Mouse (Mus musculus): ENCODE measurements around the gene Plin2. TPM values are rescaled to one million over a fixed set of nuclear protein-coding genes. Genes with fewer than 3 reads are reported as not detected.

Gene Plin2
- polyA plus RNA-seq, 1 experiment from 2014 or later: 66.2 TPM

DNA sequence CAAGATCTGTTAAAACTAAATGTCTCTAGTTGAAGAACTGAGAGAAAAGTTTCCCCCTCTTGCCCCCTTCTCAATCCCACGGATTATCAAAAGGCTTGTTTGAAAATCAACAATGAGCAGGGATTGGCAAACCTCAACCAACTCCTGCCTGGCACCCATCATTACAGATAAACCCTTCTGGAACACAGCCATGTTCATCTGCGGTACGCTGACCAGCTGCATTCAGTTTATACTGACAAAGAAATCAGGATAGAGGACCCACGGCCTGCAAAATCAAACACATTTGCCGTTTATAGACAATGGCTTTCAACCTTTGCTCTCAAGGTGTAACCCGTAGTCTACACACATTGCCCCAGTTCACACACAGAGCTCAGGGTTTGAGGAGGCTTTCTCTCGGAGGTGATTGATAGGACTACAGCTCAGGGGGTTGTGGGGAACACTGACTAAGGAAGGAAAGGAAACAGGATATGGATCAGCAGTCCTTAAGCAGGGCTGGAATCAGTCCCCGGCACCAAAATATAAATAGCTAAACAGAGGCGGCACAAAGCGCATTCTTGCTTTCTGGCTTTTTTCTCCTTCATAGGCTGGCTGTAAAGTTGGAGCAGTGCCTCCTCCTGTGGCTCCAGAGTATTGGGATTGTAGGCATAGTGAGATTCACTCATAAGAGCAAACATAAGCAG is 19.3 kb upstream of the Plin2 start:
- no peak overlapping the region for H3K9ac ChIP-seq (ENCODE audit: low read depth, low read length)
- no peaks in the 10 kb centered on the region for H3K27me3 ChIP-seq (replicated peaks; ENCODE audit: control insufficient read depth, insufficient read depth, low read length)
- 75% methylated on average over 10 of the region's 10 CpGs for WGBS
- H3K36me3 ChIP-seq (ENCODE audit: control insufficient read depth, insufficient read depth, low read length): no peaks in the 10 kb centered on the region
- H3K4me2 ChIP-seq (ENCODE audit: low read depth, low read length): no peak overlapping the region
- no peak for DNase-seq (ENCODE audit: low spot score)
- no peak overlapping the region for H3K27ac ChIP-seq (replicated peaks; ENCODE audit: low read depth, low read length)
- no peaks in the 10 kb centered on the region for H3K4me1 ChIP-seq (ENCODE audit: control insufficient read depth, insufficient read depth, low read length)
- no peaks in the 10 kb centered on the region for H3K9me3 ChIP-seq (ENCODE audit: control insufficient read depth, low read length)
- ATAC-seq (ENCODE audit: low read depth): no peak
- H3K4me3 ChIP-seq (ENCODE audit: low read depth, low read length): no peak overlapping the region

DNA sequence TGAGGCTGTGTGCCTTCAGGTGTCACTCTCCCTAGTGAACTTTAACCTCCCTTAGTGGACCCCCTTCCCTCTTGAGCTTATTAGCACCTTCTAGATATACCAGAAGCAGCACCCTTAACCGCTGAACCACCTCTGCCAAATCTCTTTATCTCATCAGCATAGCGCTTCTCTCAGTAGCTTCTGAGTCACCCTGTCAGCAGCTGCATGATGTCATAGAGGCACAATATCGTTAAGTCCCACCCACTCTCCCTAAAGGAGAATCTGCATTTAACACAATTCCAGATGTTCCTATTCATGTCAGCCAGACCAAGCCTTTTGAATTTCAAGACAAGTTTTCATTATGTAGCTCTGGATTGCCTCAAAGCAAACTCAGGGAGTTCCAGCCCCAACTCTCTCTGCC is 16.7 kb upstream of the Plin2 start:
- no peak overlapping the region for H3K4me2 ChIP-seq (ENCODE audit: low read depth, low read length)
- no peaks in the 10 kb centered on the region for H3K4me1 ChIP-seq (ENCODE audit: control insufficient read depth, insufficient read depth, low read length)
- ATAC-seq (ENCODE audit: low read depth): peak; percentile 53; the same call in 1 of the 2 replicates
- H3K9me3 ChIP-seq (ENCODE audit: control insufficient read depth, low read length): no peaks in the 10 kb centered on the region
- WGBS: 50% methylated on average over 3 of the region's 3 CpGs
- H3K27ac ChIP-seq (replicated peaks; ENCODE audit: low read depth, low read length): no peak overlapping the region
- no peaks in the 10 kb centered on the region for H3K27me3 ChIP-seq (replicated peaks; ENCODE audit: control insufficient read depth, insufficient read depth, low read length)
- H3K36me3 ChIP-seq (ENCODE audit: control insufficient read depth, insufficient read depth, low read length): no peaks in the 10 kb centered on the region
- H3K4me3 ChIP-seq (ENCODE audit: low read depth, low read length): no peak overlapping the region
- DNase-seq (ENCODE audit: low spot score): peak; percentile 73
- no peak overlapping the region for H3K9ac ChIP-seq (ENCODE audit: low read depth, low read length)

DNA sequence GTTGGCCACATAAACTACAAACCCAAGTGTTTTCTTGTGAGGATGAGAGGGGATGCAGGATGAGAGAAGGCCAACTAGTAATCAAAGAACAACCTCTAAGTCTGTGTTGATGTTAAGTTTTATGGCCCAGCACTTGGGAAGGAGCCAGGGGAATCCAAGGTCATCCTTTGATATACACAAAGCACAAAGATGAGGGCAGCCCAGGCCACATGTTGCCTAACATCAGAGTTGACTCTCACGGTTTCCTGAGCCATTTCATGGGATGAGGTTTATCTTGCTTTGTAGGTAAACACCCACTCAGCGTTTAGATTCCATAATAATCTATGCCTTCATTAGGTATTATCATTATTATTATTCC is 16.1 kb upstream of the Plin2 start:
- Histone ChIP-seq H3K4me3 (ENCODE audit: low read depth, low read length) (no peak overlapping the region), H3K27ac (replicated peaks; ENCODE audit: low read depth, low read length) (no peak overlapping the region), H3K9ac (ENCODE audit: low read depth, low read length) (no peak overlapping the region), H3K4me2 (ENCODE audit: low read depth, low read length) (no peak overlapping the region), H3K36me3 (ENCODE audit: control insufficient read depth, insufficient read depth, low read length) (no peaks in the 10 kb centered on the region), H3K4me1 (ENCODE audit: control insufficient read depth, insufficient read depth, low read length) (no peaks in the 10 kb centered on the region), H3K9me3 (ENCODE audit: control insufficient read depth, low read length) (no peaks in the 10 kb centered on the region), H3K27me3 (replicated peaks; ENCODE audit: control insufficient read depth, insufficient read depth, low read length) (no peaks in the 10 kb centered on the region)
- WGBS: 72% methylated on average over 2 of the region's 2 CpGs
- DNase-seq (ENCODE audit: low spot score): no peak
- ATAC-seq (ENCODE audit: low read depth): no peak

DNA sequence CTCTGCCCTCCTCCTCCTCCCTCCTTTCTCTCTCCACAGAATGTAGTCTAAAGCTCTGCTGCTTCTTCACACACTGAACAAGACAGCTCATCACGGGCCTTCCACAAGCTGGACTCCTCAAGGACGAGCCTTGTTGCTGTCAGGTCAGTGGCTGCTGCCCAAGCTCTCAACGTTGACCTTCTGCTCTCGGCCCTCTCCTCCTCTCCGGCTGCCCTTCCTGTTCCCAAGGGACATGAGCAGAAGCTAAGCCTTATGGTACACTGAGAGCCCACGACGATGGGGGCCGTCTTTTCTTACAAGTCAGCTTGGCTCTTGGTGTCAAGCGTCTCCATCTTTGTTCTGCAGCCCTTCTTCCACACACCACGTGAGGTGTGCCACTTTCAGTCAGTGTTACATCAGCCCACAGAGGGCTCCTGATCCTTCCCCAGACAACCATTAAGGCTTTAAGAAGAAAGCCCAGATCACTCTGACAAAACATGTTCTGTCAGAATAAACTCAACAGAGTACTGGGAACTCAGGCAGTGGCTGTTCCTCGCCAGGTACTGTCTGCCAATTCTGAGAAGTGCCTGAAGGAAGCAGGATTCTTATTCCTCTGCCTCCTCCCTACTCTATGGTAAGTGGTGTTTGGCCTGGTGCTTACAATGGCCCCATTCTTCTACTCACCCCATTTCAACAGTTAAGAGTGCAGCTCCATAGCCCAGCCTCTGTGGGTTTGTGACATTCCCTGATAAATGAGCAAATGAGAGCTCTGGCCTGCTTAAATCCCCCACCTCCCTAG is 15.6 kb upstream of the Plin2 start:
- Histone ChIP-seq H3K9ac (ENCODE audit: low read depth, low read length) (no peak overlapping the region), H3K27ac (replicated peaks; ENCODE audit: low read depth, low read length) (no peak overlapping the region), H3K4me3 (ENCODE audit: low read depth, low read length) (no peak overlapping the region), H3K27me3 (replicated peaks; ENCODE audit: control insufficient read depth, insufficient read depth, low read length) (no peaks in the 10 kb centered on the region), H3K9me3 (ENCODE audit: control insufficient read depth, low read length) (no peaks in the 10 kb centered on the region), H3K4me2 (ENCODE audit: low read depth, low read length) (no peak overlapping the region), H3K4me1 (ENCODE audit: control insufficient read depth, insufficient read depth, low read length) (no peaks in the 10 kb centered on the region), H3K36me3 (ENCODE audit: control insufficient read depth, insufficient read depth, low read length) (no peaks in the 10 kb centered on the region)
- ATAC-seq (ENCODE audit: low read depth): peak; percentile 44; the same call in 1 of the 2 replicates
- no peak for DNase-seq (ENCODE audit: low spot score)
- 55% methylated on average over 11 of the region's 11 CpGs for WGBS

DNA sequence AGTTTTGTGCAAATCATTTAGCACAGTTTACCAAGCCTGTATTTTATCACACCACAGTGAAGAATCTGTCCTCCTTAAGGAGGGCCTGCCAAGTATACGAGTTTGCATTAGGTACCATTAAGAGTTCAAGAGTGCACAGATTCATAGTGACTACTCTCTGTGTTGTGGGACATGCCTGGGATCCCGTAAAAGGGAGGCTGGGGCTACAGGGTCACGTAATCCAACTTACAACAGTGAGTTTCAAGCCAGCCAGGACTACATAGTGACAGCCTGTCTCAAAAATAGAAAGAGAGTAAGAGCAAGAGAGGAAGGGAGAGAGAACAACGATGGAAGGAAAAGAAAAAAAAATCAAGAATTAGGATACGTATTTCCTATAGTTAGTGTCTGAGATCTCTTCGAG is 14.9 kb upstream of the Plin2 start:
- Histone ChIP-seq H3K9me3 (ENCODE audit: control insufficient read depth, low read length) (no peaks in the 10 kb centered on the region), H3K27me3 (replicated peaks; ENCODE audit: control insufficient read depth, insufficient read depth, low read length) (no peaks in the 10 kb centered on the region), H3K9ac (ENCODE audit: low read depth, low read length) (no peak overlapping the region), H3K4me1 (ENCODE audit: control insufficient read depth, insufficient read depth, low read length) (no peaks in the 10 kb centered on the region), H3K36me3 (ENCODE audit: control insufficient read depth, insufficient read depth, low read length) (no peaks in the 10 kb centered on the region), H3K27ac (replicated peaks; ENCODE audit: low read depth, low read length) (no peak overlapping the region), H3K4me2 (ENCODE audit: low read depth, low read length) (no peak overlapping the region), H3K4me3 (ENCODE audit: low read depth, low read length) (no peak overlapping the region)
- WGBS: 75% methylated on average over 6 of the region's 6 CpGs
- DNase-seq (ENCODE audit: low spot score): no peak
- no peak for ATAC-seq (ENCODE audit: low read depth)

DNA sequence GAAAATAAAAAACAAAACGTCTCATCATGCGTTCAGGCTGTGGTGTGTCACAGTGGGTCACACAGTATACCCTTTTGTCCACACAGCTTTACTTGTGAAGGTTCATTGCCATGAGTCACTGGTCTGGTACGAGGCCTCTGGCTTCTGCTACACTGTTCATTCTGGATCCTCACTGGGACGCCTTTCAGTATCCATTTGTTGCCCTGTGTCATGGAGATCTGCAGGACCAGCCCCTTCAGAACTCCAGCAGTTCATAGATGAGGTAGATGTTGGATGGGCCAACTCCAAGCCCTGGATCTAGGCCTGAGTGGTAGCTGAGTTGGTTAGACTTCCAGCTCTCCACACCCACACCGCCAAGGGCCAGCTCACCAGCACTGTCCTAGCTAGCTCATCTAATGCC is 13.9 kb upstream of the Plin2 start:
- no peaks in the 10 kb centered on the region for H3K36me3 ChIP-seq (ENCODE audit: control insufficient read depth, insufficient read depth, low read length)
- no peaks in the 10 kb centered on the region for H3K4me1 ChIP-seq (ENCODE audit: control insufficient read depth, insufficient read depth, low read length)

DNA sequence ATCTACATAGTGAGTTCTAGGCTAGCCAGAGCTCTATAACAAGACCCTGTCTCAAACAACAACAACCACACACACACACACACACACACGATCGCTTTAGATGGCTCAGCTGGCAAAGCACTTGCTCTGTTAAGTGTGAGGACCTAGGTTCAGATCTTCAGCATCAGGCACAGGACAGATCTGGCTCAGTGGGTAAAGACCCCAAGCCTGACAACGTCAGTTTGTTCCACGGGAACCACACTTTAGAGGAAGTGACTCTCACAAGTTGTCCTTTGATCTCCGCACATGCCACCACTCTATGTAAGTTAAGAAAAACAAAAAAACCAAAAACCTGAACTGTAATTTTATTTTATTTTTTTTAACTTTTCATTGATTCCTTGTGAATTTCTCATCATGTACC is 13.4 kb upstream of the Plin2 start:
- Histone ChIP-seq H3K36me3 (ENCODE audit: control insufficient read depth, insufficient read depth, low read length) (no peaks in the 10 kb centered on the region), H3K27ac (replicated peaks; ENCODE audit: low read depth, low read length) (no peak overlapping the region), H3K27me3 (replicated peaks; ENCODE audit: control insufficient read depth, insufficient read depth, low read length) (no peaks in the 10 kb centered on the region), H3K4me1 (ENCODE audit: control insufficient read depth, insufficient read depth, low read length) (no peaks in the 10 kb centered on the region), H3K9ac (ENCODE audit: low read depth, low read length) (no peak overlapping the region), H3K4me3 (ENCODE audit: low read depth, low read length) (no peak overlapping the region), H3K4me2 (ENCODE audit: low read depth, low read length) (no peak overlapping the region), H3K9me3 (ENCODE audit: control insufficient read depth, low read length) (no peaks in the 10 kb centered on the region)
- DNase-seq (ENCODE audit: low spot score) (no peak), ATAC-seq (ENCODE audit: low read depth) (no peak)
- WGBS: 80% methylated on average over 5 of the region's 5 CpGs

More for the DNA sequence above, 13.9 kb upstream of the Plin2 start:
- no peaks in the 10 kb centered on the region for H3K27me3 ChIP-seq (replicated peaks; ENCODE audit: control insufficient read depth, insufficient read depth, low read length)
- no peak overlapping the region for H3K4me3 ChIP-seq (ENCODE audit: low read depth, low read length)
- DNase-seq (ENCODE audit: low spot score) (no peak), ATAC-seq (ENCODE audit: low read depth) (no peak)
- no peaks in the 10 kb centered on the region for H3K9me3 ChIP-seq (ENCODE audit: control insufficient read depth, low read length)
- no peak overlapping the region for H3K27ac ChIP-seq (replicated peaks; ENCODE audit: low read depth, low read length)
- WGBS: 87% methylated on average over 5 of the region's 5 CpGs
- no peak overlapping the region for H3K4me2 ChIP-seq (ENCODE audit: low read depth, low read length)
- no peak overlapping the region for H3K9ac ChIP-seq (ENCODE audit: low read depth, low read length)

DNA sequence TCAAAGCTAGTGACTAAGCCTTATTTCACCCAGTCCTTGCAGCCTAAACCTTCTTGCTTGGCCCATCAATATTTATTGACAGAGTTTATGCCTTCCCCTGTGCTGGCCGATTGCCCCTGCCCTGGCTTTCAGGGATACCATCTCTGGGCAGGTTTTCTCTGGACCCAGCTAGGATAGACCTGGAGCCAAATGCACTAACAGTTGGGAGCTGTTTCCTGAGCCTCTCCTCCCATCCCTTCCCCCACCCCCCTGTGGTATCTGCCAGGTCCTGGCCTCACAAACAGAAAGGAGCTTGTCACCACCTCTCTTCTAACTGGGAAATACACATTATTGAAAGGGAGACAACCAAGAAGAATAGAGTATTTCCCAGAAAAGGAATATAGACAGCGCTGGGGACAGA is 12.0 kb upstream of the Plin2 start:
- no peak overlapping the region for H3K27ac ChIP-seq (replicated peaks; ENCODE audit: low read depth, low read length)
- H3K36me3 ChIP-seq (ENCODE audit: control insufficient read depth, insufficient read depth, low read length): no peaks in the 10 kb centered on the region
- WGBS: 73% methylated on average over 2 of the region's 2 CpGs
- H3K4me2 ChIP-seq (ENCODE audit: low read depth, low read length): no peak overlapping the region
- DNase-seq (ENCODE audit: low spot score): no peak
- H3K4me3 ChIP-seq (ENCODE audit: low read depth, low read length): no peak overlapping the region
- H3K27me3 ChIP-seq (replicated peaks; ENCODE audit: control insufficient read depth, insufficient read depth, low read length): no peaks in the 10 kb centered on the region
- no peak for ATAC-seq (ENCODE audit: low read depth)
- no peaks in the 10 kb centered on the region for H3K4me1 ChIP-seq (ENCODE audit: control insufficient read depth, insufficient read depth, low read length)
- no peaks in the 10 kb centered on the region for H3K9me3 ChIP-seq (ENCODE audit: control insufficient read depth, low read length)
- H3K9ac ChIP-seq (ENCODE audit: low read depth, low read length): no peak overlapping the region

DNA sequence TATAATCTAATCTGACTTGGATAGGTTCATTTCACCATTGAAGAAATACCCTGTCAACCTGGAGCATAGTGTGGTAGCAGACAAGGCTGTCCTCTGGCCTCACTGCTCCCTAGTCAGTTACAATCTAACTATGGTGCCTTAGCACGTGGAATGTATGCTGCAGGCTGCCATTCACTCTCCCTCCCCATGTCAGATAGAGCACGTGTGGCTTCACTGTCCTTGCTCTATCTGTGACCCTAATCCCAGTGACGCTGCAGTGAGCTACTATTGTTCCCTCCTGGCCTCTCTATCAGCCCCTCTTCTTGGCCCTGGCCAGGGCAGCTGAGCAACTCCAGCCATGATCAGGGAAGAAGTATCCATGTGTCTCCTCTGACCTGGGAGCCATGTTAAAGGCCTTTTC is 11.6 kb upstream of the Plin2 start:
- Histone ChIP-seq H3K4me2 (ENCODE audit: low read depth, low read length) (no peak overlapping the region), H3K27ac (replicated peaks; ENCODE audit: low read depth, low read length) (no peak overlapping the region), H3K9ac (ENCODE audit: low read depth, low read length) (no peak overlapping the region), H3K4me3 (ENCODE audit: low read depth, low read length) (no peak overlapping the region), H3K36me3 (ENCODE audit: control insufficient read depth, insufficient read depth, low read length) (no peaks in the 10 kb centered on the region), H3K9me3 (ENCODE audit: control insufficient read depth, low read length) (no peaks in the 10 kb centered on the region), H3K4me1 (ENCODE audit: control insufficient read depth, insufficient read depth, low read length) (no peaks in the 10 kb centered on the region), H3K27me3 (replicated peaks; ENCODE audit: control insufficient read depth, insufficient read depth, low read length) (no peaks in the 10 kb centered on the region)
- DNase-seq (ENCODE audit: low spot score) (no peak), ATAC-seq (ENCODE audit: low read depth) (no peak)
- 37% methylated on average over 3 of the region's 3 CpGs for WGBS

All from embryonic facial prominence, embryonic 14.5 days (tissue).